Mouse (Mus musculus): ENCODE data around the gene Rasgrp2. TPM values are rescaled to one million over a fixed set of nuclear protein-coding genes. Genes with fewer than 3 reads are reported as not detected.

Rasgrp2 gene
- total and polyA plus RNA-seq, 2 experiments from 2014 or later: 150 to 170 TPM

DNA sequence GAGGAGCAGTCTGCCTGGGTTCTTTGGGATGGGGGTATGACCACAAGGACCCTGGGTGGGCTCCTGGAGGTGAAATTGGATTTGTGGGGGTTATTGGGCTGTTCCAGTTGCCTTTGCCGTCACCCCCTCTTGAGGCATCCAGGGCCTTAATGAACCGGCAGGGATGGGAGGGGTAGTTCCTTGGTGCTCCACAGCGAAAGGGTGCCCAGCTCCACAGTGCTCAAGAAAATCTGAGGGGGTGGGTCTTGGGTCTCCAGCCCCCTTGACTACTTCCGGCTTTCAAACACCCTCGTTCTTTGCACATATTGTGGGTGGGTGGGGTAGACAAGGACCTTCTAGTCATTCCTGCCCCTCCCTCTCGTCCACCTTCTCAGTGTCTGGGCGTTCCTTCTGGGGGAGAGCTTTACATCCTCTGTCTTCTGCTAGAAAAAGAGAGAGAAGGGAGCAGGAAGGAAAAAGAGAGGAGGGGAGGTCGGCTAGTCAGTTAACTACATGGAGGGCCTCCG is 20.7 kb downstream of the Rasgrp2 start:
- ATAC-seq (no peak), DNase-seq (no peak)
- peak overlapping the region; percentile 82 for H3K9ac ChIP-seq
- 29% methylated on average over 9 of the region's 9 CpGs for WGBS
- peaks cover 59% of the 10 kb centered on the region for H3K4me1 ChIP-seq (ENCODE audit: insufficient read depth)
- H3K4me3 ChIP-seq (ENCODE audit: low read depth, low read length): peak overlapping the region; percentile 72
- no peak for TF ChIP-seq CTCF (IDR thresholded peaks at IDR 0.05; ENCODE audit: low read depth)
- no peaks in the 10 kb centered on the region for H3K27me3 ChIP-seq (ENCODE audit: insufficient read depth, low read length)
- peak overlapping the region; percentile 76 for H3K4me2 ChIP-seq (ENCODE audit: low read depth)
- peak overlapping the region; percentile 97 for H3K27ac ChIP-seq (ENCODE audit: low read depth, low read length)
- H3K9me3 ChIP-seq (ENCODE audit: low read length): no peaks in the 10 kb centered on the region
- no peaks in the 10 kb centered on the region; the same call in 1 of the 2 replicates for H3K36me3 ChIP-seq (ENCODE audit: insufficient read depth)

DNA sequence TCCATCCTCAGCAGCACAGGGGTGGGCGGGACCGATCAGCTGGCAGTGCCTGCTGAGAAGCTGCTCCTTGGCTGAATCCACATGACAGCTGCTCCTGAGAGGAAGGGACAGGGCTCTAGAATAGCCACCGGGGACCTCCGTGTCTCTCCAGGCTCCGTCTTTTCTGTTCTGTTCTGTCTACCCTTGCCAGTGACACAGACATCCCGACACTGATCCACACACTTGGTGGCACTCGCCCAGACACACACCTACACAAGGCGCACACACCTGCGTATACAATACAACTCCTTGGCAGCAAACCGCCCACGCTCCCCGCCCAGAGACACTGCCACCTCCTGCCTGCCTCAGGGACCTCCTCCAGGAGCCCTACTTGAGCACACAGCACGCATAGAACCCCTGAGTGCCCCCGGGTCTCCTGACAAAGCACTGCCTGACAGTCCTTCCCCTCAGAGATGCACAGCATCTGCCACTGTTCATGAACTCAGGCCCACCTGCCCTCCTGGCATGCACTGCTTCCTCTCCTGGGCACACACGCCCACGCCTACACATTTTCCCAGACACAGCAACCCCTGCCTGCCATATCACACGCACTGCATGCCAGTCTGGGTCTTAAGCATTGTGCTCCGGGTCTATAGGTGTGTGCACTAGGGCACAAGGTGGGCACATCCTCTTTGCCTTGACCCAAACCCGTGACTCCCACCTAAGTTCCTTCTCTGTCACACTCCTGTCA is 21.5 kb downstream of the Rasgrp2 start:
- no peaks in the 10 kb centered on the region for H3K9me3 ChIP-seq (ENCODE audit: low read length)
- peak overlapping the region; percentile 72 for H3K4me3 ChIP-seq (ENCODE audit: low read depth, low read length)
- peak overlapping the region; percentile 82 for H3K9ac ChIP-seq
- H3K27me3 ChIP-seq (ENCODE audit: insufficient read depth, low read length): no peaks in the 10 kb centered on the region
- 46% methylated on average over 19 of the region's 19 CpGs for WGBS
- H3K27ac ChIP-seq (ENCODE audit: low read depth, low read length): no peak overlapping the region
- DNase-seq (no peak), ATAC-seq (no peak)
- H3K4me2 ChIP-seq (ENCODE audit: low read depth): peak overlapping the region; percentile 76
- no peak for TF ChIP-seq CTCF (IDR thresholded peaks at IDR 0.05; ENCODE audit: low read depth)
- no peaks in the 10 kb centered on the region; the same call in 1 of the 2 replicates for H3K36me3 ChIP-seq (ENCODE audit: insufficient read depth)
- peaks cover 61% of the 10 kb centered on the region for H3K4me1 ChIP-seq (ENCODE audit: insufficient read depth)

DNA sequence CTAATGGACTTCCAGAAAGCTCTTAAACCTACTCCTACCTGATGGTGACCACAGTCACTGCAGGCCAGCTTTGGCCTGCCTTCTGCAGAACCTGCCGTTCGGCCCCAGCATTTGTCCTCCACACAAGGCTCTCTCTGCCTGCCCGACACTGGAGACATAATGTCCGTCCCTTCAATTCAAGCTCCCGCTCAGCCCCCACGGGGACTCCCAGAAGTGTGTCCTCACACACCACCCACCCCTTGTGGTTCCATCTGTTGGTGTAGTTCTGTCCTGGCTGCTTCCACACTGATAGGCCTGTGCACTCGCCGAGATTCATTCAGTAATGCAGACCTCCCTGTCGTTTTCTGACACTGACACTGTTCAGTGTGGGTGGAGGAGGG is 22.1 kb downstream of the Rasgrp2 start:
- no peak for TF ChIP-seq CTCF (IDR thresholded peaks at IDR 0.05; ENCODE audit: low read depth)
- no peak overlapping the region for H3K27ac ChIP-seq (ENCODE audit: low read depth, low read length)
- 52% methylated on average over 9 of the region's 9 CpGs for WGBS

DNA sequence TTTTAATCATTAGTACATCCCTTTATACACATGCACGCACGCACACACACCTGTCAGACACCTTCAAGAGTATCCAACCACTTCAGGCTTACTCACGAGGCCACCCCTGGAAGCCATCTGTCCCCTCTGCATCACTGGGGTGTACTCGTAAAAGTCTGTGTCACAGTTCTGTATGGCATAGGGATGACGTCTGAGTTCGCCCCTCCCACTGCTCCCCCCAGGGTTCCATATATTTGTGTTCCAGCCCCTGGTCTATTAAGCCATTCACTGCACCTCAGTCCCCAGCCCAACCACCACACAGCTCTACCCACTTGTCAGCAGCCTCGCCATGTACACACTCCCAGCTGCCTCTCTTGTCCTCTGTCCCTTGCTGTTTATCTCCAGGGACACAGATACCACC is 22.9 kb downstream of the Rasgrp2 start:
- ATAC-seq (no peak), DNase-seq (no peak)
- 67% methylated on average over 7 of the region's 7 CpGs for WGBS
- peaks cover 60% of the 10 kb centered on the region for H3K4me1 ChIP-seq (ENCODE audit: insufficient read depth)
- TF ChIP-seq CTCF (IDR thresholded peaks at IDR 0.05; ENCODE audit: low read depth): no peak
- H3K4me2 ChIP-seq (ENCODE audit: low read depth): no peak overlapping the region; the same call in 1 of the 2 replicates
- H3K27me3 ChIP-seq (ENCODE audit: insufficient read depth, low read length): no peaks in the 10 kb centered on the region
- no peaks in the 10 kb centered on the region; the same call in 1 of the 2 replicates for H3K36me3 ChIP-seq (ENCODE audit: insufficient read depth)
- no peak overlapping the region for H3K4me3 ChIP-seq (ENCODE audit: low read depth, low read length)
- no peak overlapping the region for H3K9ac ChIP-seq
- no peak overlapping the region for H3K27ac ChIP-seq (ENCODE audit: low read depth, low read length)
- H3K9me3 ChIP-seq (ENCODE audit: low read length): no peaks in the 10 kb centered on the region

More for the DNA sequence above, 22.1 kb downstream of the Rasgrp2 start:
- DNase-seq (no peak), ATAC-seq (no peak)
- peak overlapping the region; percentile 76 for H3K4me2 ChIP-seq (ENCODE audit: low read depth)
- H3K27me3 ChIP-seq (ENCODE audit: insufficient read depth, low read length): no peaks in the 10 kb centered on the region
- no peaks in the 10 kb centered on the region; the same call in 1 of the 2 replicates for H3K36me3 ChIP-seq (ENCODE audit: insufficient read depth)
- no peak overlapping the region for H3K4me3 ChIP-seq (ENCODE audit: low read depth, low read length)
- 0 out of 2 replicates have a peak overlapping the region, but pooled peaks have one; percentile 82 for H3K9ac ChIP-seq
- H3K4me1 ChIP-seq (ENCODE audit: insufficient read depth): peaks cover 61% of the 10 kb centered on the region
- H3K9me3 ChIP-seq (ENCODE audit: low read length): no peaks in the 10 kb centered on the region

DNA sequence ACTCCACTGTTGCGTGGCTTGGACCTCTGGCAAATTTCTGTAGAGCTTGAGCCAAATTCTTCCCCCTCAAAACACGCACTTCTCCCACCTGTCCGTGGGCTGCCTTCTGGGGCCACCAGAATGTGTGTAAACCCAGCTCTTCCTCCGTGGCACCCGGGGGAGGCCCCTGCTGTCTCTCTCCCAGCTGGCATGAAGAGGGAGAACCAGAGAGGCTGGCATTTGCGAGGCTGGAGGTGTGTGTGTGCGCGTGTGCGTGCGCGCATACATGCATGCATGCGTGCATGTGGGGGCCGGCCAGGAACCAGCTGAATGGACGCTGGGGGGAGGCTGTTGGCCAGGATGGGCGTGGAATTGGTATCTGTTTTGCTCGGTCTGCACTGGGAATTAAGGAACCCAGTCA is 24.1 kb downstream of the Rasgrp2 start:
- DNase-seq (no peak), ATAC-seq (no peak)
- peaks cover 62% of the 10 kb centered on the region for H3K4me1 ChIP-seq (ENCODE audit: insufficient read depth)
- H3K4me3 ChIP-seq (ENCODE audit: low read depth, low read length): no peak overlapping the region
- no peak overlapping the region for H3K4me2 ChIP-seq (ENCODE audit: low read depth)
- H3K9me3 ChIP-seq (ENCODE audit: low read length): no peaks in the 10 kb centered on the region
- no peak overlapping the region for H3K9ac ChIP-seq
- WGBS: 71% methylated on average over 16 of the region's 16 CpGs
- no peaks in the 10 kb centered on the region for H3K27me3 ChIP-seq (ENCODE audit: insufficient read depth, low read length)
- TF ChIP-seq CTCF (IDR thresholded peaks at IDR 0.05; ENCODE audit: low read depth): no peak
- H3K27ac ChIP-seq (ENCODE audit: low read depth, low read length): no peak overlapping the region
- peaks cover 2% of the 10 kb centered on the region for H3K36me3 ChIP-seq (ENCODE audit: insufficient read depth)

DNA sequence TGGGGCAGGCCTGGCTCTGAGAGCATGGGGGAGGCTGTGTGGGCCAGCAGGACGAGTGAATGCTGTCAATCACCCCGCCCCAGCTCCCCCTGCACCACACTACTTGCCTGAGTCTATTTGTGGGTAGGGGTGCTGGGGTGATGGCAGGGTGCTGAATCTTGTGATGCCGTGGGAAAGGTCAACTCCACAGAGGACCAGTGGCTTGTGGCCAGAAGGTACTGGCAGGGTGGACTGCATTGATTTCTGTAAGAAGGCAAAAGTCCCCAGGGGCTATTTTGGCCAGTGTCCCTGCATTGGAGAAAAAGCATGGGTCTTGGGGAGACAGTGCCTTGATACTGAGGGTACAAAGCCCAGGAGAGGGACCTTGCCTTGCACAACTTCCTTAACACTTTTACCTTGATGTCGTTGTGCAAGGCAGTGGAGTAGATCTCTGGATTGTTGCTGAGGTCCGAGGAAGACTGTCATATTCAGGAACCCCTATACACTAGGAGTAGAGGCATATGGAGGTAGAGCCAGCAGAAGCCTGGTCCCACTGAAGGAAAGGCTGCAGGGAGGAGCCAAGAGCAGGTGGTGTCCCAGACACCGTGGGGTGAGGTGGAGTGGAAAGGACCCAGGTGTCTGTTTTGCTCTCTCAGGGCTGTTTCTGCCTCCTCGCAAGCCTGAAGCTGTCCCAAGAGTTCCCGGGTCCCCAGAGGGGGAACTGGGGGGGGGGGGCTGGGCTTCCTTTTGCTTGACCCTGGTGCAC is 25.2 kb downstream of the Rasgrp2 start:
- Histone ChIP-seq H3K4me3 (ENCODE audit: low read depth, low read length) (no peak overlapping the region), H3K9ac (no peak overlapping the region), H3K27me3 (ENCODE audit: insufficient read depth, low read length) (no peaks in the 10 kb centered on the region), H3K9me3 (ENCODE audit: low read length) (no peaks in the 10 kb centered on the region), H3K4me1 (ENCODE audit: insufficient read depth) (peaks cover 68% of the 10 kb centered on the region), H3K27ac (ENCODE audit: low read depth, low read length) (no peak overlapping the region), H3K36me3 (ENCODE audit: insufficient read depth) (peaks cover 10% of the 10 kb centered on the region), H3K4me2 (ENCODE audit: low read depth) (no peak overlapping the region)
- no peak for DNase-seq
- no peak for TF ChIP-seq CTCF (IDR thresholded peaks at IDR 0.05; ENCODE audit: low read depth)
- WGBS: 63% methylated on average over 7 of the region's 8 CpGs
- no peak for ATAC-seq

DNA sequence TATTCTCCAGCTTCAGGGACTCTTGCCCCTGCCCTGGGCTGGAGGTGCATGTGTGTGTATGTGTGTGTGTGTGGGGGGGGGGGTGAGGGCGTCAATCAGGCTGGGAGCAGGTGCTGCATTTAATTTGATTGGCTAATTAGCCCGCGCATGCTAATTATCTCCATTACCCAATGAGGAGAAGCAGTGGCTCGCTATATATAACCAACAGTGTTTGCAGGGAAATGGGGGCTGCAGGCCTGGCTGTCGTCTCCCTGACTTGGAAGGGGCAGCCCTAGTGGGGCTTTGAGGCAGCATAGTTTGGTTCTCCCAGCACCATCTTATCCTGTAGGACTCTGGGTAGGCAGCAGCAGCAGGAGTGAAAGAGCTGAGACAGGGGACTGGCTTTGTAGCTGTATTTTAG is 26.5 kb downstream of the Rasgrp2 start:
- DNase-seq (peak; percentile 58), ATAC-seq (peak; percentile 12; the same call in 1 of the 2 replicates)
- TF ChIP-seq CTCF (IDR thresholded peaks at IDR 0.05; ENCODE audit: low read depth): no peak
- Histone ChIP-seq H3K27ac (ENCODE audit: low read depth, low read length) (peak overlapping the region; percentile 66), H3K36me3 (ENCODE audit: insufficient read depth) (peaks cover 12% of the 10 kb centered on the region), H3K9me3 (ENCODE audit: low read length) (no peaks in the 10 kb centered on the region), H3K4me2 (ENCODE audit: low read depth) (peak overlapping the region; percentile 10), H3K9ac (no peak overlapping the region), H3K27me3 (ENCODE audit: insufficient read depth, low read length) (no peaks in the 10 kb centered on the region), H3K4me3 (ENCODE audit: low read depth, low read length) (no peak overlapping the region), H3K4me1 (ENCODE audit: insufficient read depth) (peaks cover 69% of the 10 kb centered on the region)
- 16% methylated on average over 5 of the region's 5 CpGs for WGBS

Measured in forebrain, postnatal 0 days (tissue).